Mouse (Mus musculus): Measurements from ENCODE around the gene Rora.

The Rora gene

GRCm38 (mm10) chr9:68688151-68688550, 34.6 kb downstream of the Rora start:
- no peak for DNase-seq (ENCODE audit: low spot score in 2 of 2)

DNA sequence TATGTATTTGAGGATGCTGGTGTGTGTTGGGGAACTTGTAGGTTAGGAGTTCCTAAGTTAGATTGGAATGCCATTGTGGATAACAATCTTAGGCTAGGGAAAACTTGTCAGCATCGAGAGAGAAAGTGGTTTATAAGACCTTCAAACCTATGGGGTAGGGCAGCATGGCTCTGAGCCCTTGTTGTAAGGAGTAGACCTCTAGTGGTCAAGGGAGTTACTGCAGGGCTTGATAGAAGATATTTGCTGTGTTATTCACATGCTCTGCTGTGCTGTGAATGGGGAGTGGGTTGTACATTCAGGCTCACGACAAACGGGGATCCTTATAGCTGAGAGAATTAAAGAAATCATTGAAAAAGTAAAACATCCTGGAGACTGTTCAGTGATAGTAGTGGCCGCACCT, 35.8 kb downstream of the Rora start:
- peak; percentile 59 to 61 for DNase-seq (ENCODE audit: low spot score in 2 of 2)

GRCm38 (mm10) chr9:68694889-68695495, 41.4 kb downstream of the Rora start:
- DNase-seq (ENCODE audit: low spot score in 2 of 2) = no peak

DNA sequence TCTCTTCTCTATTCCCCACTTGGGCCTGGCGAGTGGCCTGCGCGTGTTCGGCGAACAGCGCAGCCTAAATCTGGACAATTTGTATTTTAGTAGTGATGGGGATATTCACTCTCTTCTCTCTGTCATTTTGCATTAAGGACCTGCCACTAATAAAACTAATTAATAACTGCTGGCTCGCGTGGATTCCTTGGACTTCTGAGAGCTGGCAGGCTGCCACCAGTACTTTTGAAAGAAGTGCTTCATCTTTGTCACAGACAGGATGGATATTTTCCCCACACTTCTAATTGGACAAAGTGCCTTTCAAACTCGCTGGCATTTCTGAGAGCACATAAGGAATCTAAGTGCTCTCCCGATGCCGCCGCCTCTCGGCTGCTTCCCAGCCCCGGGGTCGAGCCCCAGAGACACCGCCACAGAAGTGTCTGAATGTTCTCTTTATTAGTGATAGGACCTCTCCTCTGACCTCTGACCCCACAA, 41.9 kb downstream of the Rora start:
- no peak for DNase-seq (ENCODE audit: low spot score in 2 of 2)

GRCm38 (mm10) chr9:68696425-68696956, 42.9 kb downstream of the Rora start:
- no peak for DNase-seq (ENCODE audit: low spot score in 2 of 2)

GRCm38 (mm10) chr9:68699341-68699740, 45.8 kb downstream of the Rora start:
- no peak for DNase-seq (ENCODE audit: low spot score in 2 of 2)

DNA sequence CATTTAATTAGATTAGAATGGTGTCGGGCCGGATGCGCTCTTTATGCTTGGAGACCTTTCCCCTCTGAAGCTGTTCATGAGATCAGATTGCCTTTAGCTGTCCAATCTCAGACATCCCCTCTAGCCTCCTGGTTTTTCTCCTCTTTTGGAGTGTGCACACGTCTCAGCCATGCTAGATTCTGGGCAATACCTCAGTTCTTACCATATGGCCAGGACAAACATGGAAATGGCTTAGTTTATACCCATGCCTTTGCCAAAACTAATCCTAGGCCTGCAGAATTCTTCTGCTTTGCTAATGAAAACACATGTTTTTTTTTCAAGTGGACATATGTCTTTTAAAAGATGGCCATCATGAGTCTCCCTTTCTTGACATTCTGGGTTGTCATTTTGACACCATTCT, 46.3 kb downstream of the Rora start:
- DNase-seq (ENCODE audit: low spot score in 2 of 2) = no peak

DNA sequence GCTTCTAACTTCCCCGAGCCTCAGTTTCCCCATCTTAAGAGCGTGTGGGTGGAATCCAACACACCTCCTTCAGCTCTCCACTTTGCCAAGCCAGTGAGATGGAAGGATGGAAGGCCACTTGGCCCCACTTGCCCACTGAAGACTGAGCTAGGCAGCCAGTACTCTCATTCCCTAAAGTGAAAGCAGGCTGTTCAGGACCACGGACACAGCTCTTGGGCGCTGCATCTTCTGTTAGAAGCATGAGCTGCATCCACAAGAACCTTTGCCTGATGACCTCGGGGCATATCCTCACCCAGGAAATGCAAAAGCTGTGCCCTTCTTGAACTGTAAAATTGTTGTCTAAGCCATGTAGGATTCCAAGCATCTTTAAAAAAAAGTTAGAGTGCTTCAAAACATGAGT, 54.0 kb downstream of the Rora start:
- no peak for DNase-seq (ENCODE audit: low spot score in 2 of 2)

DNA sequence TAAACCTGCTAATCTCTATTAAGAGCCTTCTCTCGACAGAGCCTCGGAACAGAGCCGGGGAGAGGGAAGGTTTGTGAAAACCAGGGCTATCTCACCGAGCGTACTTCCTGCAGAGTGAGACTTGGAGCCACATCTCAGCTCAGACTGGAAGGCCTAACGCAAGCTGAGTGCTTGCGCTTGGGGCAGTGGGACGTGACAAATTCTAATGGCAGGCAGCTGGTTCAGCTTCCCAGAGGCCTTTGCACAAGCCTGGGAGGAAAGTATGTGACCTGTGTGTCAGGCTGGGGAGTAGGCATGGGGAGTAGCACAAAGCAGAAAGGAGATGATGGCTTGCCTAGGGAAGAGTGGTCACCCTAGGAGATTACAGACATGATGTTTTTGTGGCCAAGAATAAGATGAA, 55.6 kb downstream of the Rora start:
- DNase-seq (ENCODE audit: low spot score in 2 of 2) = no peak

GRCm38 (mm10) chr9:68710893-68711654, 57.5 kb downstream of the Rora start:
- no peak for DNase-seq (ENCODE audit: low spot score in 2 of 2)

DNA sequence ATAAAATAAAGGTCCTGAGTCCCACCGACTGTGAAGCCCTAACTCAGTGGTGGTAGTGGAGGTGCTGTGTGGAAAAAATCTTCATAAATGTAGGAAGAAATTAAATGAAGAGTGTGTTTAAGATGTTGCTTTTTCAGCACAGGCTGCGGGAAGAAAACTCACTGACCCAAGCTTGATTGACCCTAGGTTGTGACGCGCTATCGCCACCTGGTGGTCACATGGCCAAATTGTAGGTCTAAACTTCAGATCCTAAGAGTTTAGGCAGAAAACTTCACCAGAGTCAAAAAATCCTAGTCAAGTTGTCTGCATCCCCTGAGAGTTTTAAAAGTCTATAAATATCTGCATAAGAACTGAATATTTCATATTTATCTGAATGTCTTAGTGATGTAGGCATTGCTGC, 63.4 kb downstream of the Rora start:
- peak; percentile 51 to 63 for DNase-seq (ENCODE audit: low spot score in 2 of 2)

GRCm38 (mm10) chr9:68718427-68718826, 64.8 kb downstream of the Rora start:
- DNase-seq (ENCODE audit: low spot score in 2 of 2) = peak in 1 of 2 experiments; percentile 26

DNA sequence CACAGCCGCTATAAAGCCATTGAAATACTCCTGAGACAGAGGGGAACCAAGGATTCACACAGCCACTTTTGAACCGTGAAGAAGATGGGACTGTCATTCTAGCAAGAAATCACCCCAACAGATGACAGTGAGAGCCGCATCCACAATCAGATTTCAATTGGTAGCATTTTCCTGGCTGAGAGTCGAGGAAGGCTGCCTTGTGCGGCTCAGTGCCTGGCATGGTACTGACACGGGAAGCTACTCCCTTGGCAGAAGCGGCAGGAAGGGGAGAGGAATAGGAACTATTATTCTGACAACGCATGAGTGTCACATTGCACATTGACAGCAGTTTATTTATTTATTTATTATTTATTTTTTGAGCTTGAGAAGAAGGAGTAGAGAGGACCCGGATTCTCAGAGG, 65.7 kb downstream of the Rora start:
- no peak for DNase-seq (ENCODE audit: low spot score in 2 of 2)

DNA sequence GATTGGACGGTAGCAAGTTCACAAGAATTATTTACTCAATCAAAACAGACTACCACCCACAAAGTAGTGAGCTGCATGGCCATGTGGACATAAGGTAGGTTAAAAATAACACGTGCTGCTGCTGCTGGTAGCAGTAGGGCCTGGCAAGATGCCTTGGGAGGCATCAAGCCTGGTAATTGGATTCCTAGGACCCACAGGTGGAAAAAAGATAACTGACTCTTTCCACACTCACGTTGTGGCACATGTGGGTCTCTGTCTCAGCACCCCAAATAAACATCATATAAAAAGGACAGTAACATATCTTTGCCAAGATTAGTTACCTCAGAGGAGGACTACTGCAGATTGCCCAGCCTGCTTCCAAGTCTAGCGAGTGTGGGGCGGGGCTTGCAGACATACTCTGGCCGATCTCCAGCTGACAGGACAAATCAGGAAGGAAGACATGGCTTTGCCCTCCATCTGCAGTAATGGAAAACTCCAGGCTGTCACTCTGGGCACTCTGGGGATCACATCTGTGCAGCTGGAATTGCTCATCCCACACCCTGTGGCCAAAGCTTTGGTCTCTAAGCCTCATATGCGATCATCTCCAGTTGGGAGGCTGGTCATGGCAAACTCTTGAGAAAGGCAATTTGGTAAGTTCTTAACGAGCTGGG, 71.2 kb downstream of the Rora start:
- DNase-seq (ENCODE audit: low spot score in 2 of 2) = peak; percentile 15 to 40

GRCm38 (mm10) chr9:68727166-68727855, 73.7 kb downstream of the Rora start:
- no peak for DNase-seq (ENCODE audit: low spot score in 2 of 2)

DNA sequence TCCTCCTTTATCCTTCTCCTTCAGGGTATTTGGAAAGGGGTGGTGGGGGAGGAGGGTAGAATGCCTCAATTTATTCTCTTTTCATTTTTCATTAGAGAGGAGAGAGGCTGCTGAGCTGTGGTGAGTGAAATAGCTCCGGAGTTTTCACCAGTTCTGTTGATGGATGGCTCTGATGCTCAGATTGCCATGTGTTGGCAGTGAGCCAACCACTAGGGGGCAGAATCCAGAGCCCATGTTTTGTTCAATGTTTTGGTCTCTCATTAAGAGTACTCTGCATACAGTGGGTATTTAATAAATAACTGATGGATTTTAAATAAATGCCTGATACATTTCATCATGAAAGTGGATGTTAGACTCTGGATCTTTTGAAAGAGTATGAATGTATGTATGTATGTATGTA, 77.9 kb downstream of the Rora start:
- no peak for DNase-seq (ENCODE audit: low spot score in 2 of 2)

DNA sequence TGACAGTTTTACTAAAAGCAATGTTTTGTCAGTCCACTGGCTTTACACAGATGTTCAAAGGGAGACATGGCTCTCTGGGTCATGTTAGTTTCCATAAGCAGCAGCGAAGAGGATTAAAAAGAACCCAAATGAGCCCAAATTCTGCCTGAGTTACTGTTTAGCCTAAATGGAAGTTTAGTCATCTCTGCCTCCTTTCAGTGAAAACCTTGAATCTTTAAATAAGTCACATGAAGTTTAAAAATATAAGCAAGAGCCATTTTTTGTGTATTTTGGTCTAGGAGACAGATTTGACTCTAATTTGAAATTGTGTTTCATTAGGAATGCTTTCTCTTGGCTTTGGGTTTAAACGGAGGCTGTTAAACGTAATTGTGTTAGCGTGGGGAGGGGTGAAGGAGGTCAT, 79.3 kb downstream of the Rora start:
- DNase-seq (ENCODE audit: low spot score in 2 of 2) = no peak

- DNase-seq (ENCODE audit: low spot score in 2 of 2) = no peak
Observed at GRCm38 (mm10) chr9:68735886-68736285, 82.3 kb downstream of the Rora start.

DNA sequence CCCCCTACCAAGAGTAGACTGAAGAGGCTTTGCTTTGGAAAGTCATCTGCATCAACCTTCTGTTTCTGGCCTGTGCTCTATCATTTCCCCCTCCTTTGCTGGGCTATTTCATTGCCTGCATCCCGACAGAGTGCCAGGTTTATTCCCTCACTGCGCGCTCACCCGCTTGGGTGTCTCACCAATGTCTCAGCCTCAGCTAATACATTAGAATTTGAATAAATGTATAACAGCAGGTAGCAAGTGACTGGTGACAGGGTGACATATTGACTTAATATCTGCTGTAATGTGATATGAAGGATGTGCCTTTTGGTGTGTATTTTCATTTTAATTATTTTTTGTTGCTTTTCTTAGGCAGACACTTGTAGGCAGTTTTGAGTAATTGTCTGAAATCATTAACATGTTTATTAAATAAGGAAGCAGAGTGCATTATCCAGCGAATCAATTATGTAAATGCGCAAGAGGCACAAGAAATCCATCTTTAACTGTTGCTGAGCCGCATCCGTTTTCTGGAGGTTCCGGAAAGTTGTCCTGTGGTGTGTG, 83.7 kb downstream of the Rora start:
- no peak for DNase-seq (ENCODE audit: low spot score in 2 of 2)

- no peak for DNase-seq (ENCODE audit: low spot score in 2 of 2)
Observed at GRCm38 (mm10) chr9:68745931-68746646, 92.5 kb downstream of the Rora start.

DNA sequence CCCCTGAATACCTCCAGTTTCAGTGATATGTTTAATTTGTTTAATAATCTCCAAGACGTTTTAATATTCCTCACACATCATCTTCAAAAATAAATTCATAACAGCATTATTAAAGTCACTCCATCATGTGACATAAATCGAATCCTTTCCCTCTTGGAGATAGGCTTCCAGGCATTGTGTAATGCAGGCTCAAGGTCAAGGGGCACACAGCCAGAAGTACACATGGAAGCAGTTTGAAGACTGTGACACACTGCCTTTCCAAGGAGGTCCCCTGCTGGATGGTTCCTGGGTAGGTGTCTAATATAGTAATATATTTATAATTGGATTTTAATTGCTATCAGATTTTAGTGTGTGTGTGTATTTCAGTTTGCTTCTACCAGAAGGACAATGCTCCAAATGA, 103.4 kb downstream of the Rora start:
- no peak for DNase-seq (ENCODE audit: low spot score in 2 of 2)
